Mouse (Mus musculus) cortical plate, adult 2 months (tissue): ENCODE measurements around the gene Polr2c.

ENCODE experiments used
- CTCF ChIP-seq: fragments of 200-500 bp; IDR thresholded peaks from 2 replicates; pipeline ENCODE4 v1.5.1; 2011; ENCODE audit warnings: mild to moderate bottlenecking, control low read depth, low read length; ENCODE audit not compliant: insufficient read depth; ENCODE audit errors: extremely low read depth
- POLR2A ChIP-seq: fragments of 200-500 bp; IDR thresholded peaks from 2 replicates; pipeline ENCODE4 v1.6.1; 2011; ENCODE audit warnings: mild to moderate bottlenecking, low read length, control low read depth; ENCODE audit not compliant: insufficient read depth; ENCODE audit errors: extremely low read depth

DNA sequence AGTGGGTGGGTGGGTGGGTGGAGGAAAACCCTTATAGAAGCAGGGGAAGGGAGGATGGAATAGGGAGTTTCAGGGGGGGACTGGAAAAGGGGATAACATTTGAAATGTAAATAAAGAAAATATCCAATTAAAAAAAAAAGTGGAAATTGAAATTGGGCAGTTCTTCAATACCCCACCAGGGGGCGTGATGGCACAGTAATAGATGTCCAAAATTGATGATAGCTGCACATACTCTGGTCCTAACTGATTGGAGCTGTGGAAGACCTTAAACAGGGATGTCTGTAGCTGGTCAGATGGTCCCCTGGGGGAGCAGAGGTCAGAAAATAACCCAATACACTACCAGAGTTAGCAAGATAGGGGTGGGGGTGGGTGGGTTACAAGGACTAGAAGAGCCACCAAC lies 42.7 kb upstream of the Polr2c start:
- TF ChIP-seq POLR2A = no peak
- TF ChIP-seq CTCF = peak; percentile 49
